Mouse (Mus musculus): ENCODE results near the gene Tssk6.
"Not testable (repeated sequence)": the region's sequence is repeated elsewhere in the genome, so short reads cannot be mapped to it uniquely, and the experiment has no call there.

Gene Tssk6

GRCm38 (mm10) chr8:69919876-69920662, 18.1 kb downstream of the Tssk6 start:
- DNase-seq = peak; percentile 78

- peak; percentile 44 for DNase-seq
Observed at GRCm38 (mm10) chr8:69921141-69921540, 19.2 kb downstream of the Tssk6 start.

GRCm38 (mm10) chr8:69923986-69924385, 22.0 kb downstream of the Tssk6 start:
- DNase-seq = no peak

- no peak for DNase-seq
Observed at GRCm38 (mm10) chr8:69926901-69927300, 24.9 kb downstream of the Tssk6 start.

GRCm38 (mm10) chr8:69933811-69934210, 31.8 kb downstream of the Tssk6 start:
- DNase-seq = no peak

GRCm38 (mm10) chr8:69934582-69934981, 32.6 kb downstream of the Tssk6 start:
- DNase-seq = no peak

GRCm38 (mm10) chr8:69935431-69935830, 33.4 kb downstream of the Tssk6 start:
- DNase-seq = no peak

GRCm38 (mm10) chr8:69936050-69936794, 34.2 kb downstream of the Tssk6 start:
- DNase-seq = peak; percentile 42

- no peak for DNase-seq
Observed at GRCm38 (mm10) chr8:69937466-69937865, 35.5 kb downstream of the Tssk6 start.

GRCm38 (mm10) chr8:69938245-69938982, 36.4 kb downstream of the Tssk6 start:
- DNase-seq = no peak

- peak; percentile 56 for DNase-seq
Observed at GRCm38 (mm10) chr8:69939633-69940032, 37.6 kb downstream of the Tssk6 start.

- no peak for DNase-seq
Observed at GRCm38 (mm10) chr8:69940386-69940785, 38.4 kb downstream of the Tssk6 start.

- not testable (repeated sequence) for DNase-seq
Observed at GRCm38 (mm10) chr8:69942495-69942894, 40.5 kb downstream of the Tssk6 start.

- DNase-seq = no peak
Observed at GRCm38 (mm10) chr8:69950300-69950699, 48.3 kb downstream of the Tssk6 start.
